Comparison of ENCODE assay signal across 11 mouse cellular contexts in genomic region chr14:80846420-80847083, GRCm38 (mm10).
A peak's percentile ranks its signal among the peaks of the same experiment; 100 is the strongest.
DNase-seq lines count a peak whose midpoint lies in the region; ATAC-seq lines count a peak whose summit lies in the region.
"Had no signal": no experiment of that assay in that cellular context is flagged by ENCODE, and none has a peak within 500 bp of the region (broad histone marks: within the 10 kb centered on the region; RNA-seq: fewer than 3 reads in every experiment).

No protein-coding gene starts in this region.

- H3K9me3 ChIP-seq in hindbrain, embryonic 11.5 days (ENCODE audit: control insufficient read depth, low read length), result no peaks in the 10 kb centered on the region
- no peaks in the 10 kb centered on the region for H3K9me3 ChIP-seq in neural tube, embryonic 12.5 days
- H3K9me3 ChIP-seq: heart, embryonic 12.5 days had no signal

- H3K4me1 ChIP-seq in hindbrain, embryonic 11.5 days (replicated peaks; ENCODE audit: control insufficient read depth, insufficient read depth, low read length), result no peaks in the 10 kb centered on the region
- H3K4me1 ChIP-seq in neural tube, embryonic 12.5 days, result no peaks in the 10 kb centered on the region
- H3K4me1 ChIP-seq: heart, embryonic 12.5 days had no signal

- H3K4me2 ChIP-seq in hindbrain, embryonic 11.5 days (replicated peaks; ENCODE audit: low read depth, low read length), result no peak overlapping the region
- H3K4me2 ChIP-seq in neural tube, embryonic 12.5 days (replicated peaks), result no peak overlapping the region

- H3K36me3 ChIP-seq in hindbrain, embryonic 11.5 days (ENCODE audit: control insufficient read depth, insufficient read depth, low read length), result no peaks in the 10 kb centered on the region
- H3K36me3 ChIP-seq in neural tube, embryonic 12.5 days, result no peaks in the 10 kb centered on the region
- H3K36me3 ChIP-seq: heart, embryonic 12.5 days had no signal

- 92% methylated on average over 9 of the region's 9 CpGs for WGBS in hindbrain, embryonic 11.5 days
- WGBS in neural tube, embryonic 12.5 days, result 80% methylated on average over 9 of the region's 9 CpGs

- peak; percentile 74 for ATAC-seq in hindbrain, embryonic 11.5 days (ENCODE audit: low FRiP score)
- ATAC-seq in neural tube, embryonic 12.5 days (ENCODE audit: low FRiP score, low read depth), result peak; percentile 85
- ATAC-seq: intestine, postnatal 0 days had no signal

- no peaks in the 10 kb centered on the region for H3K27me3 ChIP-seq in hindbrain, embryonic 11.5 days (ENCODE audit: control insufficient read depth, insufficient read depth, low read length)
- H3K27me3 ChIP-seq in neural tube, embryonic 12.5 days (replicated peaks), result no peaks in the 10 kb centered on the region
- H3K27me3 ChIP-seq: heart, embryonic 12.5 days had no signal

- no peak overlapping the region for H3K4me3 ChIP-seq in hindbrain, embryonic 11.5 days (ENCODE audit: low read depth, low read length)
- H3K4me3 ChIP-seq in neural tube, embryonic 12.5 days, result no peak overlapping the region
- H3K4me3 ChIP-seq: heart, embryonic 12.5 days had no signal

- H3K9ac ChIP-seq in hindbrain, embryonic 11.5 days (ENCODE audit: low read depth, low read length), result no peak overlapping the region
- H3K9ac ChIP-seq in neural tube, embryonic 12.5 days, result no peak overlapping the region
- H3K9ac ChIP-seq: heart, embryonic 12.5 days had no signal

- no peak overlapping the region for H3K27ac ChIP-seq in hindbrain, embryonic 11.5 days (ENCODE audit: low read depth, low read length)
- H3K27ac ChIP-seq in neural tube, embryonic 12.5 days, result no peak overlapping the region

- DNase-seq in layer of hippocampus, adult 9-11 months, result peak; percentile 3
- no peak for DNase-seq in layer of hippocampus, adult 11-12 months (ENCODE audit: low spot score)
- DNase-seq in cerebellum, adult 18-20 months, result peak; percentile 22 to 34
- peak; percentile 15 for DNase-seq in hindbrain, embryonic 11.5 days (ENCODE audit: low spot score)
- DNase-seq in adrenal gland, adult 2 months, result no peak
- no peak for DNase-seq in urinary bladder, postnatal 14 days (ENCODE audit: low spot score)
- DNase-seq in heart, adult 18-20 months, result no peak
- DNase-seq: lung, adult 2 months had no signal

Comparison
In these comparisons a context has a peak if more than half of its experiments do, and no peak if none do; other contexts are left out.
1. DNase-seq: peak in layer of hippocampus, adult 9-11 months (single experiment), cerebellum, adult 18-20 months (2 of 2) and hindbrain, embryonic 11.5 days (single experiment); none in layer of hippocampus, adult 11-12 months (single experiment), adrenal gland, adult 2 months (single experiment), urinary bladder, postnatal 14 days (single experiment) and heart, adult 18-20 months (0 of 2).